Mouse (Mus musculus): Measurements from ENCODE around the gene Capn2.

DNA sequence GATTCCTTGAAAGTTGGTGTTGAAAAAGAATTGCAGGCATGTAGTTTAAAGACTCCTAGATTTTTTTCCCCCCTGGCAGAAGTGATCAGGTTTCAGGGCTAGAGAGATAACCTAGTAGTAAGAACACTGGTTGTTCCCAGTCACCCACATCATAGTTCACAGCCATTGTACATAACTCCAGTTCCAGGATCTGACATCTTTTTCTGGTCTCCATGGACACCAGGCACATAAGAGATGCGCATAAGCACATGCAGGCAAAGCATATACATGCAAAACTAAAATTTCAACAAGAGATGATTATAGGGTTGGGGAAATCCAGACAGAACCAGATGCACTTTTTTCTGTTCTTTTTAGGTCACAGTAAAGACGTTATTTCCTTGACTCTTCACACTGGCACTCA, 62.3 kb downstream of the Capn2 start:
- TF ChIP-seq POLR2A (IDR thresholded peaks at IDR 0.05; ENCODE audit: insufficient read depth, low read depth, low read length): no peak
- no peak for TF ChIP-seq EP300 (IDR thresholded peaks at IDR 0.05; ENCODE audit: insufficient read depth, low read depth, low read length)
